Mouse (Mus musculus): ENCODE results near the gene Itgb1bp2.

DNA sequence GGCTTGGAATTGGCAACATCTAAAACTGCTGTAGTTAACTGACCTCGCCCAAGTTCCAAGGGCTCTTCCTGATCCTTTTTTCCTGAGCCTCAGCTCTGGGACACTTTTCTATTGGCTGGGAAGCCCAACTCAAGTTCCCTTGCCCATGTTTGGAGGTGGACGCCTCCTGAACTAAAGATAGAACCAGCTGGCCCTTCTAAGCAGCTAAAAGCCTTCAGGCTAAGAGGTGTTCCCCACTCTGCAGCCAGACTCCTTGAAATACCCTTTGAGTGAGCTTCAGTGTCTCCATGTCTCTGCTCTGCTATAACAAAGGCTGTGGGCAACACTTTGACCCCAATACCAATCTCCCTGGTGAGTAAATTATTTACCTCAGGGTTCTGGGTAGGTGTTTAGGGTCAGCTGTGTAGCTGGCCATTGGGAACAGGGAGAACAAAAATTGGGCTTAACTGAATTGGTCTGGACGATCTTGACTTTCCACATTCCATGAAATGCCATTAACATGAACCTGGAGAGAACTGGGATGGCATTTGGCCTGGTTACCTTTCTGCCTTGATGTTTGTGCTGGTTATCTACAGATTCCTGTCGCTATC is at the start of gene Itgb1bp2:
- TF ChIP-seq ETS1 (IDR thresholded peaks at IDR 0.05; ENCODE audit: low read depth, low read length) (no peak), CTCF (IDR thresholded peaks at IDR 0.05 in 2 of 3, conservative IDR thresholded peaks at IDR 0.05 in 1 of 3; ENCODE audit: control insufficient read depth in 1 of 3, insufficient read depth in 1 of 3, low read depth in 2 of 3, low read length in 3 of 3, poor library complexity in 1 of 3, severe bottlenecking in 1 of 3) (no peak), POLR2A (IDR thresholded peaks at IDR 0.05; ENCODE audit: control insufficient read depth in 1 of 2, insufficient read depth in 1 of 2, low read depth in 1 of 2, low read length in 2 of 2, poor library complexity in 1 of 2) (no peak), ZMIZ1 (IDR thresholded peaks at IDR 0.05; ENCODE audit: low read depth, low read length) (no peak), GATA1 (IDR thresholded peaks at IDR 0.05; ENCODE audit: low read depth, low read length) (no peak), CHD2 (IDR thresholded peaks at IDR 0.05; ENCODE audit: low read length) (no peak), ZC3H11A (IDR thresholded peaks at IDR 0.05; ENCODE audit: low read depth, low read length) (no peak), USF1 (IDR thresholded peaks at IDR 0.05; ENCODE audit: low read depth, low read length) (no peak), EP300 (IDR thresholded peaks at IDR 0.05; ENCODE audit: low read depth in 1 of 2, low read length in 2 of 2) (no peak), TAL1 (IDR thresholded peaks at IDR 0.05; ENCODE audit: low read length) (no peak)

All from MEL (cell line).